Mouse (Mus musculus): ENCODE data around the gene Eif4e2. TPM values are rescaled to one million over a fixed set of nuclear protein-coding genes. Genes with fewer than 3 reads are reported as not detected.

The Eif4e2 gene
- polyA plus RNA-seq, 1 experiment from 2014 or later = 149 TPM

DNA sequence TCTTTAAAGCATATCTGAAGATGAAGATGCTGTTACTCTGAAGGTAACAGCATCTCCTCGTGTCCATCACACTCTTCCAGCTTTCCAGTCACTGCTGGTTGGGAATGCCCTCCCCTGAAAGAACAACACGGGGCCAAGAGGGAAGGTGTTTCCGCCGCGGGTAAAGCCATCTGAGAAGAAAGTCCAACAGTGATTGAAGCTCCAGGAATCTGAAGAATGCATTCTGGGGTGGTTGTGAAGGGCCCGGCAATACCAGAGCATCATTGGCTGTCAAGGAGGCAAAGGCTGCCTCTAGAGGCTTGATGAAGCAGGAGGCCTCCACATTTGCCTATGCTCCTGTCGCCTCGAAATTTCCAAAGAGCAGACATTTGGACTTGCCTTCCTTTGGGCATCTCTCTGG is 25.3 kb downstream of the Eif4e2 start:
- H3K27me3 ChIP-seq (replicated peaks) = no peaks in the 10 kb centered on the region
- no peaks in the 10 kb centered on the region for H3K9me3 ChIP-seq
- 55% methylated on average over 8 of the region's 8 CpGs for WGBS

DNA sequence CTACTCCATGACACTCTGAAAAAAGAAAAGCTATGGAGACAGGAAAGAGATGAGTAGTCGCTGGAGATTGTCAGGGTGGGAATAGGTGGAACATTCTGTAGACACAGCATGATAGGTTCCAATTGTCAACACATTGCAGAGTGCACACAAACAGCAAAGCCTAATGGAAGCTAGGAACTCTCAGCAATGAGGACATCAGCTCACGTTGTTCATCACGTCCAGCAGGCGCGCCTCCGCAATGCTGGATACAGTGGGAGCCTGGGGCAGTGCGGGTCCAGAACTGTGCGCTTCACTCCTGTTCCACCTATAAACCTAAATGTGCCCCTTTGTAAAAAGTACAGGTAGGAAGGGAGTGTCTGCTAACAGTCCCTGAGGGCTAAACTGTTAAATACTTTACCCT is 29.3 kb downstream of the Eif4e2 start:
- Histone ChIP-seq H3K36me3 (peaks cover 5% of the 10 kb centered on the region), H3K9me3 (no peaks in the 10 kb centered on the region), H3K27me3 (replicated peaks) (no peaks in the 10 kb centered on the region), H3K4me3 (replicated peaks) (no peak overlapping the region), H3K9ac (no peak overlapping the region), H3K4me1 (no peaks in the 10 kb centered on the region; the same call in 1 of the 2 replicates), H3K4me2 (no peak overlapping the region), H3K27ac (no peak overlapping the region)
- ATAC-seq (ENCODE audit: insufficient read depth, low FRiP score, low read depth) = no peak
- 90% methylated on average over 8 of the region's 8 CpGs for WGBS

More for the DNA sequence above, 25.3 kb downstream of the Eif4e2 start:
- Histone ChIP-seq H3K4me3 (replicated peaks) (no peak overlapping the region), H3K36me3 (peaks cover 9% of the 10 kb centered on the region), H3K4me2 (no peak overlapping the region), H3K4me1 (no peaks in the 10 kb centered on the region), H3K27ac (no peak overlapping the region), H3K9ac (no peak overlapping the region)
- ATAC-seq (ENCODE audit: insufficient read depth, low FRiP score, low read depth) = no peak

DNA sequence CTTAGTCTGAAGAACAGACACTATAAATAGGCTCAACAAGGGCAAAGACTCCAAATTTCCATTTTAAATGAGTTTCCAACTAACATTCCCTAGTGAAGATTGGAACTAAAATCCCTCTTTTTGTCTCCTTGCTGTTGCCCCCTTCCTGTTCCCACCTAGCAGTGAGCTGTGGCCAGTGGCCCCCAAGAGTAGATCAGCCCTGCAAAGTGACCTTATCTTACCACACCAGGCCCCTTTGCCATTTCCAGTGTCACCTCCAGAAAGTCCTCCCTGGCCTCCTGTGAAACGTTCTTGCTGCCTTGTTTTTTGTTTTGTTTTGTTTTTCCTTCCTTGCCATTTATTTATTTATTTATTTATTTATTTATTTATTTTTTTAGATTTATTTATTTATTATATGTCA is 31.7 kb downstream of the Eif4e2 start:
- no peaks in the 10 kb centered on the region for H3K36me3 ChIP-seq
- H3K9me3 ChIP-seq = no peaks in the 10 kb centered on the region
- no peaks in the 10 kb centered on the region for H3K27me3 ChIP-seq (replicated peaks)
- no peak overlapping the region for H3K4me3 ChIP-seq (replicated peaks)
- WGBS = 18% methylated on average over 1 of the region's 1 CpGs
- no peak for ATAC-seq (ENCODE audit: insufficient read depth, low FRiP score, low read depth)
- no peaks in the 10 kb centered on the region; the same call in 1 of the 2 replicates for H3K4me1 ChIP-seq
- H3K4me2 ChIP-seq = no peak overlapping the region
- H3K9ac ChIP-seq = no peak overlapping the region
- no peak overlapping the region for H3K27ac ChIP-seq

DNA sequence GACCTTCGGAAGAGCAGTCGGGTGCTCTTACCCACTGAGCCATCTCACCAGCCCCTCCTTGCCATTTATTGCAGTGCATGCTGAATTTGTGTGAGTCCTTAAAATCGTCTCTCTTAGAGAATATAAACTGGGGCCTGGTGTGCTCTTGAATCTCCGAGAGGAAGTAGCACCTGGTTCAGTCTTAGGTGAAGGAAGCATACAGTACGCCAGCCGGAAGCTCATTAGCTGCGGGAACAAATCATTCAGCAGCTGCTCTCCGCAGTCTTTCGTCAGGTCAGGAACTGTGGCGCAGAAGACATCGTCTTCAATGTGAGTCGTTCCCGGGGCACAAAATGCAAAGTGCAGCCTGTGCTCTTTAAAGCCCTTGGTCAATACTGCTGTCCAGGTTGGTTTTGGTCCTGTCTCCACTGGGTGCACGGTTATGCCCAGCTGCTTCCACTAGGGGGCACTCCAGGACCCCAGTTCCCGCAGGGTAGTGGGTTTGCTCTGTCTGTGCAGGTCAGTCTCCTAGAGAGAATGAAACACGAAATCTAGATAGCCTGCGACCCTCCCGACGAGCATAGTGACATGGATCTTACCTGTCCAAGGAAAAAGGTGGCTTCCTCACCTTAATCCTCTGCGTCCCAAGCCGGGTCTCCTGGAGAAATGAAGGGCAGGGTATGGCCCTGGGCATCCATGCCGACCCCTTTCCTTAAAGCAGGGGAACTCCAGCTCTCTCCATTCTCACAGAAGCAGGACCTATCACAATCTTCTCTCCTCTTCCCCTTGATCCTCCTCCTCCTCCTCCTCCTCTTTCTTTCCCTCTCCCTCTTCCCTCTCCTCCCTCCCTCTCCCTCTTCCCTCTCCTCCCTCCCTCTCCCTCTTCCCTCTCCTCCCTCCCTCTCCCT is 32.5 kb downstream of the Eif4e2 start:
- ATAC-seq (ENCODE audit: insufficient read depth, low FRiP score, low read depth) = peak; percentile 82; the same call in 1 of the 2 replicates
- H3K27me3 ChIP-seq (replicated peaks) = no peaks in the 10 kb centered on the region
- 23% methylated on average over 22 of the region's 22 CpGs for WGBS
- peak overlapping the region; percentile 36 for H3K4me2 ChIP-seq
- no peak overlapping the region for H3K9ac ChIP-seq
- H3K4me3 ChIP-seq (replicated peaks) = no peak overlapping the region
- no peaks in the 10 kb centered on the region for H3K36me3 ChIP-seq
- no peaks in the 10 kb centered on the region for H3K9me3 ChIP-seq
- H3K27ac ChIP-seq = no peak overlapping the region
- H3K4me1 ChIP-seq = no peaks in the 10 kb centered on the region; the same call in 1 of the 2 replicates

DNA sequence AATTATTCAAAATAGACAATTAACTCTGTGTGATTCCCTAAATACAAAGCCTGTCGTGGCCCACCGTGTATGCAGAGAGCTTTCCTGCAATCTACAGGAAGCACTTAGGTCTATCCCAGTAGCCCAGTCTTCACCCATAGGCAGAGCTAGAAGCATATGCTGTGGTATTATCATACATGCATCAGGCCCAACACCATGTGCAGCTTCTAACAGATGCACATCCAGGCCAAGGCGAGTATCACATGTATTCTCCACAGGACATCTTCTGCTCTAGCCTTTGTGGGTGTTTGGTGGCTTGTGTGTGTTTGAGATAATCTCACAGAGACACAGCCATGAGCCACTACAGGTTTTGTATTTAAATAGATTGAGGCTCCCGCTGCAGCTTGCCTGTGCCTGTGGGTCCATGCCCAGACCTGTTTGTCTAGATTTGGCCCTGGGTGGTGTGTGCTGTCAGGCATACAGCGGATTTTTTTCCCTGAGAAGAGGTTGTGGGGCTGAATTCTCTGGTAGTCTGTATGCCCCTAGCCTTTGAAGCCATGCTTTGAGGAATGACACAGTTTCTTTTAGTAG is 38.4 kb downstream of the Eif4e2 start:
- no peak overlapping the region for H3K4me2 ChIP-seq
- no peak for ATAC-seq (ENCODE audit: insufficient read depth, low FRiP score, low read depth)
- WGBS = 53% methylated on average over 5 of the region's 5 CpGs
- no peaks in the 10 kb centered on the region for H3K4me1 ChIP-seq
- H3K4me3 ChIP-seq (replicated peaks) = no peak overlapping the region
- H3K9me3 ChIP-seq = no peaks in the 10 kb centered on the region
- no peaks in the 10 kb centered on the region for H3K36me3 ChIP-seq
- H3K27ac ChIP-seq = no peak overlapping the region
- H3K9ac ChIP-seq = no peak overlapping the region
- H3K27me3 ChIP-seq (replicated peaks) = no peaks in the 10 kb centered on the region; the same call in 1 of the 2 replicates

DNA sequence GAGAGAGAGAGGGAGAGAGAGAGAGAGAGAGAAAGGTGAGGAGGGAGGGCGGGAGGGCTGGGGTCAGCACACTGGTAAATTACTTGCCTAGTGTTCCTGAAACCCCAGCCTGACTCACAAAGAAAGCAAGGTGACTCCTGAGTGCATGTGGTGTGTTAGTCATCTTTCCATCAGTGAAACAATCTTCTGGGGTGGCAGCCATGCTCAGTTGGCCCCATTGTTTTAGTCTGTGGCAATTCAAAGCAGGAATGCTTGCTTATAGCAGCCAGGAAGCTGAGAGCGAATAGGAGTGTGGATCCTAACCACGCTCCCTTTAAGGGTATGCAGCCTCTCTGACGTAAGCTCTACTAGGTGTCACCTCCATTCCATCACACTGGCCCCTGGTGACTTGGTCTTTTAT is 41.5 kb downstream of the Eif4e2 start:
- H3K4me2 ChIP-seq = no peak overlapping the region
- no peaks in the 10 kb centered on the region for H3K4me1 ChIP-seq
- no peak overlapping the region for H3K27ac ChIP-seq
- ATAC-seq (ENCODE audit: insufficient read depth, low FRiP score, low read depth) = no peak
- H3K4me3 ChIP-seq (replicated peaks) = no peak overlapping the region
- WGBS = 61% methylated on average over 4 of the region's 4 CpGs
- no peaks in the 10 kb centered on the region for H3K36me3 ChIP-seq
- no peaks in the 10 kb centered on the region for H3K9me3 ChIP-seq
- H3K9ac ChIP-seq = no peak overlapping the region
- peaks cover 10% of the 10 kb centered on the region for H3K27me3 ChIP-seq (replicated peaks)

DNA sequence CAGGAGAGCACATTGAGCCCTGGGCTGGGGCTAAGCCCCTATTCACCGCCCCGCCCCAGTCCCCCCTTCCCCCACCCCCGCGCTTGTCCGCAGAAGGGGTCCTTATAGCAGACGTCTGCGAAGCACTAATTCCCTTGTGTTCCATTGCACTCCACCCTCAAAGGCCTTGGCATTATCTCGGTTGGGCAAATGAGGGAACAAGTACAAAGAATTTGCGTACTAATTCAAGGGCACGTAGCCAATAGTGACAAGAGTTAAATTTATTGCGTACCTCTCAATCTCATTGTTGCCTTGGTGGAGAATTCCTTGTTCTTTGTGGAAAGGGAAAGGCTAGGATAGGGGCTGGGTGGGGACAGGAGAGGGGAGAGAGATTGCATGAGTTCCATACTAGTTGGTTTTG is 44.0 kb downstream of the Eif4e2 start:
- no peak overlapping the region for H3K9ac ChIP-seq
- no peak overlapping the region for H3K4me3 ChIP-seq (replicated peaks)
- no peaks in the 10 kb centered on the region for H3K36me3 ChIP-seq
- H3K27ac ChIP-seq = no peak overlapping the region
- peaks cover 24% of the 10 kb centered on the region for H3K27me3 ChIP-seq (replicated peaks)
- no peaks in the 10 kb centered on the region for H3K9me3 ChIP-seq
- H3K4me1 ChIP-seq = no peaks in the 10 kb centered on the region
- H3K4me2 ChIP-seq = no peak overlapping the region
- 17% methylated on average over 11 of the region's 11 CpGs for WGBS
- ATAC-seq (ENCODE audit: insufficient read depth, low FRiP score, low read depth) = no peak

DNA sequence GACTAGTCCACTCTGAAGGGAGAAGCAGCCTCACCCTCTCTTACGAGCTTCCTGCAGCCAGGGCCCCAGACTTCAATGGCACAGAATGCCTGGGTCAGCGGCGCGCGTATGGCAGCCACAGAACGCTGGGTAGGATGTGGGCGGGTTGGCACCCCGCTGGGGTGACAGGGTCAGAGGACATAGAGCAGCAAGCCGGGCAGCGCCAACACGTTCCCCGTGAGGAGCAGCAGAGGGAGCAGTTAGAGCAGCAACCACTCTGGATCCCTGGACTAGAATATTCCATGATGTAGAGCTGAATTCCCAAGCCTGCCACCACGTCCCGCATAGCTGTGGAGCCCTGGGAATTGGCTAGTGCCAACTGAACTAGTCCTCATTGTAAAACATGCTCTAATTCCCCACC is 44.8 kb downstream of the Eif4e2 start:
- no peak overlapping the region for H3K4me2 ChIP-seq

DNA sequence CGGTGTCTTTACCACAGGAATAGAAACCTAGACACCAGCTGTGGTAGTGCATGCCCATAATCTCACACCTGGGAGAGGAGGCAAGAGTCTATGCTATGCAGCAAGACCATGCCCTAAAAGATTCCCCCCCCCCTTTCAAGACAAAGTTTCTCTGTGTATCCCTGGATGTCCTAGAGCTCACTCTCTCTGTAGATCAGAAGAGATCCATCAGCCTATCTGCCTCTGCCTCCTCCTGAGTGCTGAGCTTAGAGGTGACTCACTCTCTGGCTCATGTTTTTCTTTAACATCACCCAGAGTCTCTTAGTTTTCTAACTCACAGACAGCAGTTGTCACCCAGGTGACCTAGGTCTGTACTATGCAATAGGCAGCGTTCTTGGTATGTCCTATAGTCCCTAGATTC is 45.6 kb downstream of the Eif4e2 start:
- Histone ChIP-seq H3K9ac (no peak overlapping the region), H3K9me3 (no peaks in the 10 kb centered on the region), H3K4me2 (no peak overlapping the region), H3K4me1 (peaks cover 6% of the 10 kb centered on the region), H3K36me3 (no peaks in the 10 kb centered on the region), H3K27ac (no peak overlapping the region), H3K27me3 (replicated peaks) (peaks cover 40% of the 10 kb centered on the region), H3K4me3 (replicated peaks) (no peak overlapping the region)
- 71% methylated on average over 2 of the region's 2 CpGs for WGBS
- no peak for ATAC-seq (ENCODE audit: insufficient read depth, low FRiP score, low read depth)

More for the DNA sequence above, 44.8 kb downstream of the Eif4e2 start:
- Histone ChIP-seq H3K36me3 (no peaks in the 10 kb centered on the region), H3K4me3 (replicated peaks) (no peak overlapping the region), H3K9me3 (no peaks in the 10 kb centered on the region), H3K27ac (no peak overlapping the region), H3K4me1 (no peaks in the 10 kb centered on the region), H3K27me3 (replicated peaks) (peaks cover 32% of the 10 kb centered on the region), H3K9ac (no peak overlapping the region)
- no peak for ATAC-seq (ENCODE audit: insufficient read depth, low FRiP score, low read depth)
- 12% methylated on average over 14 of the region's 14 CpGs for WGBS

DNA sequence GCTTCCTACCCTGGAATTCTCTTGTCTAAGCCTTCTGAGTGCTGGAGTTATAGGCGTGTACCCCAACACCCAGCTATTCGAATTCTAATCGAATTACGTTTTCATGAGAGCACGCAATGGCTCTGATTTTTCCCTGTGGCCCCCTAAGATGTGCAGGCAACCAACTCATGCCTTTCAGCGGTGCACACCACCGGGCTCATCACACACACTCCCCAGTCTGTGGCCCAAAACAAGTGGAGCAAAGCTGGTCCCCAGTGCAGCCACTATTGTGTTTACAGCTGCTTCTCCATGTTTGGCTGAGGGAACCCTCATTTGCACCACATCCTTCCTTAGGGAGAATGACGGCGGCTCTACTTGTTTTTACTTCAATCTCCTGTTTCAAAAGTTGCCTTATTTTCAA is 49.5 kb downstream of the Eif4e2 start:
- Histone ChIP-seq H3K4me2 (no peak overlapping the region), H3K27ac (no peak overlapping the region), H3K4me1 (peaks cover 12% of the 10 kb centered on the region), H3K9ac (no peak overlapping the region), H3K36me3 (no peaks in the 10 kb centered on the region), H3K9me3 (no peaks in the 10 kb centered on the region), H3K27me3 (replicated peaks) (peaks cover 71% of the 10 kb centered on the region), H3K4me3 (replicated peaks) (no peak overlapping the region)
- no peak for ATAC-seq (ENCODE audit: insufficient read depth, low FRiP score, low read depth)
- WGBS = 4% methylated on average over 9 of the region's 9 CpGs

DNA sequence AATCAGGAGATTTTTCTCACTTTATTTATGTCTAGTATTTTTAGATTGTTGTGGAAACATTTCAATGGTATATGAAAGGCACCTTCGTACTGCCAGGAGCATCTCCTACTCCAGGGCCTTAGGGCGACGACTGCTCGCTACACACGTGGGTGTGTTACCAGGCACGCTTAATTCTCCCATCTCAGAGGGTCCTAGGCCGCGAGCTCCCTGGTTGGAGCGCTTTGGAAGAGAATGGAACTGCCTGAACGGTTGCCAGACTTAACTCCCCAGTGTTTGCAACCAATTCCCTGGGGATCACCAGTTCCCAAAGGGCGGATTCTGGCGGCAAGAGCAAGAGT is 50.1 kb downstream of the Eif4e2 start:
- whole genome bisulfite sequencing = 6% methylated on average over 12 of the region's 12 CpGs
- no peaks in the 10 kb centered on the region for H3K9me3 ChIP-seq
- peaks cover 12% of the 10 kb centered on the region for H3K4me1 ChIP-seq
- peaks cover 68% of the 10 kb centered on the region for H3K27me3 ChIP-seq (replicated peaks)
- H3K27ac ChIP-seq = no peak overlapping the region
- no peak for ATAC-seq (ENCODE audit: insufficient read depth, low FRiP score, low read depth)
- no peaks in the 10 kb centered on the region for H3K36me3 ChIP-seq
- no peak overlapping the region for H3K9ac ChIP-seq
- H3K4me2 ChIP-seq = peak overlapping the region; percentile 95
- H3K4me3 ChIP-seq (replicated peaks) = peak overlapping the region; percentile 45

DNA sequence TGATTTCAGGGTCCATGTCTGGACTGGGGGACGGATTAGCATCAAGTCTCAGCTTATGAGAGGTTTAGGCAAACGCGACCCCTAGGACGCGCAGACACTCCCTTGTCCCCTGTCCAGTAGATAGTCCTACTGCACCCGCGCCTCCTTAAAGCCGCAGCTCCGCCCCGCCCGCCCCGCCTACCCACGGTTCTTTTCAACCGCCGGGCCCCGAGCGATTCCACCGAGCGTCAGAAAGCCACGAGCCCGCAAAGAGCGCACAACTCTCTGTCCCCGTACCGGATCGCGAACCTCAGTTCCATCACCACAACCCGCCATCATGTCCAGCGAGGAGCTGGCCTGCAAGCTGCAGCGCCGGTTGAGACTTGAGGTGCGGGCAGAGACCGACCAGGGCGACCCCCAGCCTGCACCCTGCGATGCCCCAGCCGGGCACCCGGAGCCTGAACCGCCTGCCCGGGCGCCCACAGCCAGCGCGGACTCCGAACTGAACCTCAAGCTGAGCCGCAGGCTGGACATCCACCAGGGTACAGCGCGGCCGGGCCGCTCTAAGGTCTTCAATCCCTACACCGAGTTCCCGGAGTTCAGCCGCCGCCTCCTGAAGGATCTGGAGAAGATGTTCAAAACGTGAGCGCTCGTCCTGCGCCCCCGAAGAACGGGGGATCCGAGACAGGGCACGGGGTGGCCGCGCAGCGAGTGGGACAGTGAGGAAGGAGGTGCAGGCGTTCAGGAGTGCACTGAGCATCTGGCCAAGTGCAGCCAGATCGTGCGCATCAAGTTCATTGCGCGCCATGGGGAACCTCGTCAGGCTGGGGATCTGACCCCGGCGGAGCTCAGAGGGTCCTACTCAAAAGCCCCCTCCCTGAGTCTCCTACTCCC is 50.7 kb downstream of the Eif4e2 start, which contains the start of gene Efhd1:
Gene Efhd1 (plus strand): TSS at position 230 of the 873 bp plus-strand sequence.
- ATAC-seq (ENCODE audit: insufficient read depth, low FRiP score, low read depth) = no peak; the same call in 1 of the 2 replicates
- Histone ChIP-seq H3K4me1 (peaks cover 12% of the 10 kb centered on the region), H3K4me3 (replicated peaks) (peak within 1 kb of the TSS; percentile 45), H3K9ac (no peak within 1 kb of the TSS), H3K4me2 (peak within 1 kb of the TSS; percentile 95), H3K36me3 (no peaks in the 10 kb centered on the region), H3K9me3 (no peaks in the 10 kb centered on the region), H3K27me3 (replicated peaks) (peaks cover 64% of the 10 kb centered on the region), H3K27ac (no peak within 1 kb of the TSS)
- under 1% methylated on average over 70 of the region's 70 CpGs for WGBS
